Mouse (Mus musculus) midbrain, postnatal 0 days (tissue): ENCODE measurements at regions not wholly inside any gene's neighbourhood (a gene's known extent, or its start where the extent isn't known, plus 50 kb on each side); places are given as distances from the start of the nearest gene placed in this dataset.

Experiments
- ATAC-seq: fragments of 200-750 bp; cut with Nextera tagmentation; 2 replicates; pipeline ENCODE4 v1.8.0; 2017; ENCODE audit warnings: moderate number of reproducible peaks, mild to moderate bottlenecking, moderate TSS enrichment, moderate library complexity; ENCODE audit not compliant: low FRiP score
- DNase-seq: peaks from one replicate; pipeline ENCODE4 v3.0.0-alpha.2; 2015; ENCODE audit warnings: low spot score
- H3K27ac ChIP-seq: fragments of 300-500 bp; sonication (generic); 2 replicates; pipeline ENCODE4 v1.5.1; 2014; ENCODE audit warnings: low read depth, mild to moderate bottlenecking, low read length, mixed read lengths
- H3K27me3 ChIP-seq: fragments of 300-500 bp; sonication (generic); 2 replicates; pipeline ENCODE4 v1.6.1; 2014; ENCODE audit warnings: low read length, control low read depth, mixed read lengths; ENCODE audit not compliant: insufficient read depth
- H3K36me3 ChIP-seq: fragments of 300-500 bp; sonication (generic); 2 replicates; pipeline ENCODE4 v1.6.1; 2014; ENCODE audit warnings: low read length, control low read depth, mixed read lengths; ENCODE audit not compliant: insufficient read depth
- H3K4me1 ChIP-seq: fragments of 300-500 bp; sonication (generic); 2 replicates; pipeline ENCODE4 v1.6.1; 2014; ENCODE audit warnings: mild to moderate bottlenecking, control low read depth, antibody characterized with exemption, low read length, mixed read lengths; ENCODE audit not compliant: insufficient read depth
- H3K4me2 ChIP-seq: fragments of 300-500 bp; sonication (generic); 2 replicates; pipeline ENCODE4 v1.6.1; 2014; ENCODE audit warnings: low read depth, mild to moderate bottlenecking, low read length, mixed read lengths; ENCODE audit not compliant: poor library complexity, severe bottlenecking
- H3K4me3 ChIP-seq: fragments of 300-500 bp; sonication (generic); 2 replicates; pipeline ENCODE4 v1.5.1; 2014; ENCODE audit warnings: low read depth, mild to moderate bottlenecking, low read length, moderate library complexity
- H3K9ac ChIP-seq: fragments of 300-500 bp; sonication (generic); replicated peaks from 2 replicates; pipeline ENCODE4 v1.6.1; 2014; ENCODE audit warnings: mild to moderate bottlenecking, low read length, moderate library complexity, mixed read lengths; ENCODE audit not compliant: poor library complexity, severe bottlenecking
- H3K9me3 ChIP-seq: fragments of 300-500 bp; sonication (generic); 2 replicates; pipeline ENCODE4 v1.6.1; 2016; ENCODE audit warnings: low read length, control low read depth
- CTCF ChIP-seq: IDR thresholded peaks from 2 replicates; pipeline ENCODE4 v1.5.1; 2016; ENCODE audit warnings: antibody characterized with exemption, mild to moderate bottlenecking
- WGBS: fragments of 180-500 bp; shearing (Covaris S2); extraction: QIAGEN DNeasy Blood & Tissue Kit; methylation state at CpG from one replicate; pipeline ENCODE4 v1.1.7; 2014; 5-methylcytosine and 5-hydroxymethylcytosine counted together

DNA sequence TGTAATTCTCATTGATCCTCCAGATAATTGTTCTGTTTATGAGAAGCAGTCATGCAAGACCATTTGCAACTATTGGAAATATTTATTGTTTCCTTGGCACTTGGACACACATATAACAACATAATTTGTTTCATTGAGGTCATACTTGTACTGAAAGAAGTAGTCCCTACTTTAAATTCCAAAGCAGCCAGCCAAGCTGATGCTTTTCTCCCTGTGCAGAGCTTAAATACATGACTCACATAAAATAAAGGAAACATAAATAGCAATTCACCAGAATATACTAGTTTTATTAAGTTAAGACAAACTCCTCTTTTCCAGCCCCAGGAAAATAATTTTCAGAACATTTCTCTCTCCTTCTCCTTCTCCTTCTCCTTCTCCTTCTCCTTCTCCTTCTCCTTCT is 324.3 kb downstream of the Dthd1 start:
- no peak overlapping the region for H3K27ac ChIP-seq
- no peak for DNase-seq
- H3K9me3 ChIP-seq, result no peaks in the 10 kb centered on the region
- H3K4me1 ChIP-seq, result no peaks in the 10 kb centered on the region
- no peak for ATAC-seq
- no peak overlapping the region for H3K4me3 ChIP-seq
- H3K9ac ChIP-seq, result no peak overlapping the region
- no peaks in the 10 kb centered on the region for H3K36me3 ChIP-seq
- no peaks in the 10 kb centered on the region for H3K27me3 ChIP-seq
- H3K4me2 ChIP-seq, result no peak overlapping the region
- no peak for TF ChIP-seq CTCF

DNA sequence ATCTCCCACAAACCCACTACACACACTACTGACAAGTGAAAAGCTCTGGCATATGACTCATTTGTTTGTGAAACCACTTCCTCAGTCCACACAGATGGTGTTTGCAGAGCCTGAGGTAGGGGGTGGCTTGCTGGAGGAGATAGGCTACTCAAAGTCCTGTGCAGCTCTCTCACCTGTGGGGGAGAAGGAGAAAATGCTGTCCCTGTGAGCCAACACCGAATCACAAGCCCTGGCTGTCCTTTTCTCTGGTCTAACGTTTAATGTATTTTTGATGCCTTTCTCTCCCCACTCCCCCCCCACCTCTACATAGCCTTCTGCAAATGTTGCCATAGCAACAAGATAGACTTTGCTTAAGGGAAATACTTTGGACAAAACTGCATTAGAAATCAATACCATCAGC is 356.1 kb downstream of the Dthd1 start:
- no peaks in the 10 kb centered on the region for H3K9me3 ChIP-seq
- 0 out of 2 replicates have a peak overlapping the region, but pooled peaks have one; percentile 4 for H3K27ac ChIP-seq
- H3K4me1 ChIP-seq, result no peaks in the 10 kb centered on the region
- H3K4me2 ChIP-seq, result no peak overlapping the region
- no peak overlapping the region for H3K4me3 ChIP-seq
- DNase-seq, result peak; percentile 44
- H3K27me3 ChIP-seq, result no peaks in the 10 kb centered on the region
- no peaks in the 10 kb centered on the region for H3K36me3 ChIP-seq
- no peak for TF ChIP-seq CTCF
- no peak overlapping the region for H3K9ac ChIP-seq
- peak; percentile 63; the same call in 1 of the 2 replicates for ATAC-seq
- 16% methylated on average over 2 of the region's 2 CpGs for WGBS

- WGBS, result 81% methylated on average over 3 of the region's 3 CpGs
- no peak for ATAC-seq
- Histone ChIP-seq H3K4me2 (no peak overlapping the region), H3K36me3 (no peaks in the 10 kb centered on the region), H3K4me3 (no peak overlapping the region), H3K4me1 (no peaks in the 10 kb centered on the region), H3K27ac (no peak overlapping the region), H3K9ac (no peak overlapping the region), H3K27me3 (no peaks in the 10 kb centered on the region), H3K9me3 (no peaks in the 10 kb centered on the region)
- no peak for TF ChIP-seq CTCF
- DNase-seq, result no peak
Measured at GRCm38 (mm10) chr5:63170493-63170892, 356.9 kb downstream of the Dthd1 start.

GRCm38 (mm10) chr5:63213381-63213780 is 399.8 kb downstream of the Dthd1 start:
- 60% methylated on average over 2 of the region's 2 CpGs for WGBS

DNA sequence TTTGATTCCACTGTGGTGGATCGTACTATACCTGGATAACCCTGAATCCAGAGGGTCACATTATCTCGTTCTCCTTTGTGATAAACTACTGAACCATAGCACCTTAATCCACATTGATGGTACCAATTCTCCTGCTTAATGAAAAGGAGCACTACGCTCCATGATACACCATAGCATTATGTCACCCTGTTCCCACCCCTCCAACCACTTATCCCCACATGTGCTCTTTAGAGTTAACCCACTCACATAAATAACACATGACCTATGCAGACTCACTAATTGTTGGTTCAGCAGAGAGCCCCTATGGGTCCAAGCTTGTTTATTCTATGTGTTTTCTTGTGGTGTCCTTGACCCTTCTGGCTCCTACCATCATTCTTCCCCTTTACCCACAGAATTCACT is 405.8 kb downstream of the Dthd1 start:
- H3K27me3 ChIP-seq, result no peaks in the 10 kb centered on the region
- DNase-seq, result no peak
- H3K4me2 ChIP-seq, result no peak overlapping the region
- no peaks in the 10 kb centered on the region for H3K4me1 ChIP-seq
- H3K9ac ChIP-seq, result no peak overlapping the region
- no peaks in the 10 kb centered on the region; the same call in 1 of the 2 replicates for H3K9me3 ChIP-seq
- no peak for ATAC-seq
- no peak for TF ChIP-seq CTCF
- H3K4me3 ChIP-seq, result no peak overlapping the region
- no peaks in the 10 kb centered on the region for H3K36me3 ChIP-seq
- 49% methylated on average over 3 of the region's 3 CpGs for WGBS
- no peak overlapping the region for H3K27ac ChIP-seq

More at GRCm38 (mm10) chr5:63213381-63213780, 399.8 kb downstream of the Dthd1 start:
- Histone ChIP-seq H3K9me3 (no peaks in the 10 kb centered on the region), H3K4me2 (no peak overlapping the region), H3K9ac (no peak overlapping the region), H3K36me3 (no peaks in the 10 kb centered on the region), H3K27me3 (no peaks in the 10 kb centered on the region), H3K27ac (no peak overlapping the region), H3K4me3 (no peak overlapping the region), H3K4me1 (no peaks in the 10 kb centered on the region)
- ATAC-seq, result no peak
- DNase-seq, result no peak
- TF ChIP-seq CTCF, result no peak

GRCm38 (mm10) chr5:63262568-63262967 is 386.3 kb upstream of the Nwd2 start:
- no peaks in the 10 kb centered on the region for H3K9me3 ChIP-seq
- H3K4me1 ChIP-seq, result no peaks in the 10 kb centered on the region
- H3K9ac ChIP-seq, result no peak overlapping the region
- DNase-seq, result peak; percentile 48
- no peak for TF ChIP-seq CTCF
- no peak overlapping the region for H3K4me2 ChIP-seq
- no peak for ATAC-seq
- H3K27ac ChIP-seq, result no peak overlapping the region
- H3K27me3 ChIP-seq, result no peaks in the 10 kb centered on the region
- no peaks in the 10 kb centered on the region for H3K36me3 ChIP-seq
- no peak overlapping the region for H3K4me3 ChIP-seq
